Mouse (Mus musculus) heart, embryonic 15.5 days (tissue): ENCODE data around the gene Gtpbp2. TPM values are rescaled to one million over a fixed set of nuclear protein-coding genes. Genes with fewer than 3 reads are reported as not detected.

ENCODE experiments used
- ATAC-seq: fragments of 200-750 bp; cut with Nextera tagmentation; replicated peaks from 2 replicates; pipeline ENCODE4 v1.8.0; 2017; ENCODE audit warnings: low read depth, moderate TSS enrichment; ENCODE audit not compliant: insufficient number of reproducible peaks, insufficient read depth, low FRiP score
- H3K27ac ChIP-seq: fragments of 300-500 bp; sonication (generic); 2 replicates; pipeline ENCODE4 v1.5.1; 2015; ENCODE audit warnings: mild to moderate bottlenecking, inconsistent platforms
- H3K27me3 ChIP-seq: fragments of 300-500 bp; sonication (generic); 2 replicates; pipeline ENCODE4 v1.6.1; 2015; ENCODE audit warnings: inconsistent platforms
- H3K36me3 ChIP-seq: fragments of 300-500 bp; sonication (generic); 2 replicates; pipeline ENCODE4 v1.6.1; 2015; ENCODE audit warnings: mild to moderate bottlenecking, inconsistent platforms
- H3K4me1 ChIP-seq: fragments of 300-500 bp; sonication (generic); replicated peaks from 2 replicates; pipeline ENCODE4 v1.6.1; 2015; ENCODE audit warnings: inconsistent platforms
- H3K4me2 ChIP-seq: fragments of 300-500 bp; sonication (generic); 2 replicates; pipeline ENCODE4 v1.6.1; 2015; ENCODE audit warnings: inconsistent platforms, mild to moderate bottlenecking, moderate library complexity
- H3K4me3 ChIP-seq: fragments of 300-500 bp; sonication (generic); 2 replicates; pipeline ENCODE4 v1.5.1; 2015; ENCODE audit warnings: mild to moderate bottlenecking, inconsistent platforms
- H3K9ac ChIP-seq: fragments of 300-500 bp; sonication (generic); 2 replicates; pipeline ENCODE4 v1.6.1; 2015; ENCODE audit warnings: mild to moderate bottlenecking, inconsistent platforms
- H3K9me3 ChIP-seq: fragments of 300-500 bp; sonication (generic); replicated peaks from 2 replicates; pipeline ENCODE4 v1.6.1; 2016; ENCODE audit warnings: inconsistent platforms
- WGBS: fragments of 180-500 bp; shearing (Covaris S2); methylation state at CpG from one replicate; pipeline ENCODE4 v1.1.7; 2015; ENCODE audit warnings: mixed read lengths; 5-methylcytosine and 5-hydroxymethylcytosine counted together
- polyA plus RNA-seq: library from polyadenylated mRNA; unstranded; fragments of >200 nt; fragmentation: Nextera tagmentation; extraction: Ambion mirVana; gene quantifications from 2 replicates; pipeline ENCODE4 v1.2.1, GENCODE M21; 2015

The Gtpbp2 gene
- polyA plus RNA-seq, 1 experiment from 2014 or later = 33.8 TPM

DNA sequence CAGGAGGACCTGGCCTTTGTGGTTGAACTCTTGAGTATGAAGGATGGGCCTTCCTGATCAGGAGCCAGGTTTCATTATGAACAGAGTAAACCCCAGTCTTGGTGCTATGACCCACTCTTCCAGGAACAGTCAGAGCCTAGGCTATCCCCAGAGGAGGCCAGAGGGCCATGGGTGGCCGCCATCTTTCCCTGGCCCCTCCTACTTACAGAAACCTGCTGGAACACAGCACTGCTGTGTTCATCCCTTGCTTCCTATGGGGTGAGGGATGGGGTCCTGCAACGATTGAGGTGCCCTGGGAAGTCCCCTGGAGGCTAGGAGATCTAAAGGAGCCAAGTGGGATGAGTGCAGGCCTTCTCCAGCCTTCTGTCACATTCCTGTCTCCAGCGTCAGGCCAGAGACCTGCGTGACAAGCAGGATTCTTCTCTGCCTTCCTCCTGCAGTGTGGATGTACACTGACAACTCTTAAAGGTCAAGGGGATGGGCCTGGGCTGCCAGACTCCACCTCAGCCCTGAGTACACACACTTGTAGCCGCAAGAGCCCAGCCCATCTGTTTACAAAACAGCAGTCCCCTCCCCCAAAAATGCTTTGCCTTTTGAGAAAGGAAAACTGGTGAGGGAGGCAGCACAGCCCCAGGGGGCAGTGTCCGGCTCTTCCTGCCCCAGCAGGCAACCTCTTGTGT is 32.9 kb upstream of the Gtpbp2 start:
- H3K27ac ChIP-seq = no peak overlapping the region
- no peak overlapping the region for H3K9ac ChIP-seq
- no peak overlapping the region for H3K4me2 ChIP-seq
- H3K36me3 ChIP-seq = peaks cover 63% of the 10 kb centered on the region
- no peak for ATAC-seq
- 76% methylated on average over 6 of the region's 6 CpGs for whole genome bisulfite sequencing
- no peak overlapping the region for H3K4me3 ChIP-seq
- H3K9me3 ChIP-seq = no peaks in the 10 kb centered on the region
- peaks cover 8% of the 10 kb centered on the region; the same call in 1 of the 2 replicates for H3K4me1 ChIP-seq
- no peaks in the 10 kb centered on the region for H3K27me3 ChIP-seq

GRCm38 (mm10) chr17:46129741-46130498 is 30.9 kb upstream of the Gtpbp2 start:
- Histone ChIP-seq H3K4me3 (no peak overlapping the region), H3K4me2 (no peak overlapping the region), H3K27ac (peak overlapping the region; percentile 43)

DNA sequence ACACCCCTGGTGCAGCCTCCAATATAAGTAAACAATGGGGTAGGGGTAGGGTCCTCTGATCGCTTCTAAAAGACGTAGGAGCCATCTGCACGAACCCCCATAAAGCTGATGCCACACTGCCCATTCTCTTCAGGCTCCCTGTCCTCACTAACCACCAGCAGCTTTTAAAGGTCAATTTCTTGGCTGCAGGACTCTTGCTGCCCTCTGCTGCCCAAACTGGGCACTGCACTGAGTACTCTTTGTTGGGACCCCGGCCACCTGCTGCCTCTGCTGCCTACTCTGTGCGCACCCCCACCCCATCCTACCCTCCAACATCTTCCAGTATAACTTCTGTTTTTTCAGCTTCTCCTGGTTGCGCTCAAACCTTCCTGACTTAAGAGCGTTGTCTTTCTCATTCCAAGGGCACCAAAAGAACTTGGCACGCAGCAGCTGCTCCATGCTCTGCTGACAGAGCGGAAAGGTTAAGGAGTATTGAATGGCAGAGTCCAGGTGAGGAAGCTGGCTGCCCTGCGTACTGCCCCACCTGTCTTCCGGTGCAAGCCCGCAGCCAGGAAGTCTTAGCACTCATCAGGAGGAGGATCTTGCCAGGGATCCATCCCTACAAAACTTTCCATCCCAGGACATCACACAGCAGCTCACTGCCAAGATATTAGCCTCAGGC is 28.6 kb upstream of the Gtpbp2 start:
- WGBS = 17% methylated on average over 12 of the region's 12 CpGs
- Histone ChIP-seq H3K36me3 (peaks cover 23% of the 10 kb centered on the region), H3K27me3 (no peaks in the 10 kb centered on the region), H3K4me2 (no peak overlapping the region), H3K9ac (no peak overlapping the region), H3K4me3 (no peak overlapping the region), H3K27ac (no peak overlapping the region), H3K9me3 (no peaks in the 10 kb centered on the region), H3K4me1 (peaks cover 4% of the 10 kb centered on the region; the same call in 1 of the 2 replicates)
- ATAC-seq = no peak

More at GRCm38 (mm10) chr17:46129741-46130498, 30.9 kb upstream of the Gtpbp2 start:
- Histone ChIP-seq H3K4me1 (peaks cover 4% of the 10 kb centered on the region; the same call in 1 of the 2 replicates), H3K9me3 (no peaks in the 10 kb centered on the region), H3K27me3 (no peaks in the 10 kb centered on the region), H3K9ac (no peak overlapping the region), H3K36me3 (peaks cover 46% of the 10 kb centered on the region)
- WGBS = 63% methylated on average over 13 of the region's 13 CpGs
- peak; percentile 48; the same call in 1 of the 2 replicates for ATAC-seq

- WGBS = 41% methylated on average over 8 of the region's 8 CpGs
These were observed 28.0 kb upstream of the Gtpbp2 start for GRCm38 (mm10) chr17:46132862-46133261.

GRCm38 (mm10) chr17:46138563-46139236 is 22.1 kb upstream of the Gtpbp2 start:
- H3K4me3 ChIP-seq = no peak overlapping the region
- H3K4me1 ChIP-seq = peaks cover 3% of the 10 kb centered on the region
- no peak overlapping the region for H3K9ac ChIP-seq
- no peak overlapping the region for H3K27ac ChIP-seq
- WGBS = 53% methylated on average over 8 of the region's 8 CpGs
- no peaks in the 10 kb centered on the region for H3K36me3 ChIP-seq
- no peak overlapping the region for H3K4me2 ChIP-seq
- H3K27me3 ChIP-seq = no peaks in the 10 kb centered on the region
- H3K9me3 ChIP-seq = no peaks in the 10 kb centered on the region
- ATAC-seq = no peak

More at GRCm38 (mm10) chr17:46132862-46133261, 28.0 kb upstream of the Gtpbp2 start:
- H3K4me1 ChIP-seq = peaks cover 4% of the 10 kb centered on the region; the same call in 1 of the 2 replicates
- H3K4me2 ChIP-seq = no peak overlapping the region
- no peak overlapping the region for H3K27ac ChIP-seq
- no peak for ATAC-seq
- H3K4me3 ChIP-seq = no peak overlapping the region
- no peaks in the 10 kb centered on the region for H3K9me3 ChIP-seq
- H3K36me3 ChIP-seq = peaks cover 17% of the 10 kb centered on the region
- no peaks in the 10 kb centered on the region for H3K27me3 ChIP-seq
- no peak overlapping the region for H3K9ac ChIP-seq

DNA sequence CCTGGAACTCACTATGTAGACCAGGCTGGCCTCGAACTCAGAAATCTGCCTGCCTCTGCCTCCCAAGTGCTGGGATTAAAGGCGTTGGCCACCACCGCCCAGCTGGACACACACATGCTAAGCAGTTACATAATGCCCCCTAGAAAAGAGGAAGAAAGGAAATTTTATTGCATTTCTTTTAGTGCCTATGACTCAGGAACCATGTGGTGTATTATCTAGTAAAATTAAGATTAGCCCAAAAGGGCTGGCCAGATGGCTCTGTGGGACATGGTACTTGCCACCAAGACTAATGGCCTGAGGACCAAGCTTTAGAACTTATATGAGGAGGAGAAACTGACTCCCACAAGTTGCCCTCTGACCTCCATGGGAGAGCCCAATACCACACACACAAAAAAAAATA is 21.0 kb upstream of the Gtpbp2 start:
- H3K4me3 ChIP-seq = no peak overlapping the region
- no peak for ATAC-seq
- H3K27me3 ChIP-seq = no peaks in the 10 kb centered on the region
- peaks cover 12% of the 10 kb centered on the region for H3K4me1 ChIP-seq
- 83% methylated on average over 3 of the region's 3 CpGs for WGBS
- no peak overlapping the region for H3K9ac ChIP-seq
- no peaks in the 10 kb centered on the region for H3K36me3 ChIP-seq
- H3K27ac ChIP-seq = no peak overlapping the region
- H3K4me2 ChIP-seq = no peak overlapping the region
- no peaks in the 10 kb centered on the region for H3K9me3 ChIP-seq

DNA sequence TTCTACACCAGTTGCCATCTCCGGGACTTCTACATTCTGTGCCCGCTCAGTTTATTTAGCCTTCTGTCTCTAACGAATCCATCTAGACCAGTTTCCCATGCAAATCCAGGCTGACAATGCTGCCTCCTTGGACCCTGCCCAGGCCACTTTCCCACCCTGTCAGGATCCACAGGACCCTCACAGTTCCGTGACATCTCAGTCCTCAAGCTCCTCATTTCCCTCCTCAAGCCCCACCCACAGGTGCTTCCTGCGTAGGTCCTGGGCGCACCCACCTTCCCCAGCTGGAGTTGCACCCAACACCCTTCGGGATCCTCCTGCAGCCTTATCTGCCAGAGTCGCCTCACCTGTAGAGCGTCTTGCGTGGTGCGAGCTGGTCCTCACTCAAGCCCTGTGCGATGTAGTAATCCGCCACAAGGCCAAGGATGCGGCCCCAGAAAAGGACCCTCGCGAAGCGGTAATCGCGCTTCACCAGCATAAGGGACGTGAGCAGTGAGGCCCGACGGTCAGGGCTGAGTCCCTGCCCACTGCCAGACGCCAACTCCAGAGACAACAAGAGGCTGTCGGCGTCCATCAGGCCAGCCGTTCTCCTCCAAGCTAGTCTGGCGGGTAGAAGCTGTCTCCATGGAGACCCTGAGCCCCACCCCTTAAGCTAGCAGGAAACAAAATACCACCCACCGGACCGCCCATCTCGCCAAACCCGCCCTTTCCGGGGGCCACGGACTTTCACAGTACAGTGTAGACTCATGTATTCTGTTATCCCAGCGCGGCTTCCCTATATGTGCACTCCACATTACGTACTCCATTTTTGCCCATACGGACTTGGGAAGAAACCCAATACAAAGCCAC is 17.0 kb upstream of the Gtpbp2 start, which contains the start of gene Rsph9:
Gene Rsph9 (minus strand): TSS at position 639 of the 846 bp plus-strand sequence.
- Histone ChIP-seq H3K4me3 (peak within 1 kb of the TSS; percentile 58), H3K4me1 (peaks cover 12% of the 10 kb centered on the region), H3K9me3 (no peaks in the 10 kb centered on the region), H3K27me3 (no peaks in the 10 kb centered on the region), H3K9ac (peak within 1 kb of the TSS; percentile 57), H3K36me3 (peaks cover 30% of the 10 kb centered on the region), H3K4me2 (peak within 1 kb of the TSS; percentile 93), H3K27ac (peak within 1 kb of the TSS; percentile 45; the same call in 1 of the 2 replicates)
- 5% methylated on average over 37 of the region's 37 CpGs for whole genome bisulfite sequencing
- ATAC-seq = peak; percentile 92

- Histone ChIP-seq H3K27me3 (no peaks in the 10 kb centered on the region), H3K27ac (peak within 1 kb of the TSS; percentile 76), H3K36me3 (peaks cover 19% of the 10 kb centered on the region), H3K4me2 (peak within 1 kb of the TSS; percentile 80), H3K4me1 (peaks cover 12% of the 10 kb centered on the region), H3K9ac (peak within 1 kb of the TSS; percentile 70), H3K4me3 (peak within 1 kb of the TSS; percentile 68), H3K9me3 (no peaks in the 10 kb centered on the region)
- peak; percentile 95 for ATAC-seq
- WGBS = 2% methylated on average over 33 of the region's 33 CpGs
These were observed 7.7 kb upstream of the Gtpbp2 start, which contains the start of gene Mad2l1bp for GRCm38 (mm10) chr17:46152847-46153782. Mad2l1bp (minus strand) TSS chr17:46153553.

DNA sequence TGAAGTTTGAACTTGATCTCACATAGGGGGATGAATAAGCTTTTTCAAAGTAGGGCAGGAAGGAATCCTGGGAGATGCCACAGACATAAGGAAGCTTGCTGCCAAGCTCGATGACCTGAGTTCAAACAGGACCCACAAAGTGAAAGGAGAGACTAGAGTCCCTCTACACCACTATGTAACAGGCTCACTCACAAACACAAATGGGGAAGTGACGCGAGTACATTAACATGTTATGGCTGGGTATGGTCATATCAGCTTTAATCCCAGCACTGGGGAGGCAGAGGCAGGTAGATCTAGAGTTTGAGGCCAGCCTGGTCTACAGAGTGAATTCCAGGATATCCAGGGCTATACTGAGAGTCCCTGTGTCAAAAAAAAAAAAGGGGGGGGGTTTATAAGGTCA is 6.5 kb upstream of the Gtpbp2 start:
- Histone ChIP-seq H3K27me3 (no peaks in the 10 kb centered on the region), H3K27ac (no peak overlapping the region), H3K4me2 (no peak overlapping the region), H3K36me3 (peaks cover 9% of the 10 kb centered on the region; the same call in 1 of the 2 replicates), H3K4me1 (peaks cover 16% of the 10 kb centered on the region), H3K9ac (no peak overlapping the region), H3K9me3 (no peaks in the 10 kb centered on the region), H3K4me3 (no peak overlapping the region)
- no peak for ATAC-seq
- WGBS = 91% methylated on average over 3 of the region's 3 CpGs
